Mouse (Mus musculus): ENCODE measurements around the gene Commd3. TPM values are rescaled to one million over a fixed set of nuclear protein-coding genes. Genes with fewer than 3 reads are reported as not detected.
A peak's percentile ranks its signal among the peaks of the same experiment; 100 is the strongest.

The Commd3 gene
- polyA plus RNA-seq (2014; fragmentation: Nextera tagmentation; extraction: Ambion mirVana) = 194 and 200 TPM in 2 replicates

GRCm38 (mm10) chr2:18672133-18672765 is at the start of gene Commd3:
Commd3 (plus strand) TSS chr2:18672384.
- TF ChIP-seq CTCF (IDR thresholded peaks at IDR 0.05; ENCODE audit: low read depth) = no peak
- Histone ChIP-seq H3K27me3 (ENCODE audit: insufficient read depth, low read length) (no peaks in the 10 kb centered on the region), H3K4me2 (peak within 1 kb of the TSS; percentile 68), H3K9me3 (ENCODE audit: low read depth, low read length) (no peaks in the 10 kb centered on the region), H3K9ac (peak within 1 kb of the TSS; percentile 98), H3K4me3 (ENCODE audit: low read depth, low read length) (peak within 1 kb of the TSS; percentile 92), H3K27ac (ENCODE audit: low read depth) (peak within 1 kb of the TSS; percentile 98), H3K36me3 (ENCODE audit: insufficient read depth) (0 out of 2 replicates have a peak, but pooled peaks cover 3% of the 10 kb centered on the region), H3K4me1 (ENCODE audit: insufficient read depth) (no peaks in the 10 kb centered on the region)
- DNase-seq = peak; percentile 96
- peak; percentile 90 for ATAC-seq (ENCODE audit: insufficient read depth)
- WGBS = under 1% methylated on average over 87 of the region's 91 CpGs

DNA sequence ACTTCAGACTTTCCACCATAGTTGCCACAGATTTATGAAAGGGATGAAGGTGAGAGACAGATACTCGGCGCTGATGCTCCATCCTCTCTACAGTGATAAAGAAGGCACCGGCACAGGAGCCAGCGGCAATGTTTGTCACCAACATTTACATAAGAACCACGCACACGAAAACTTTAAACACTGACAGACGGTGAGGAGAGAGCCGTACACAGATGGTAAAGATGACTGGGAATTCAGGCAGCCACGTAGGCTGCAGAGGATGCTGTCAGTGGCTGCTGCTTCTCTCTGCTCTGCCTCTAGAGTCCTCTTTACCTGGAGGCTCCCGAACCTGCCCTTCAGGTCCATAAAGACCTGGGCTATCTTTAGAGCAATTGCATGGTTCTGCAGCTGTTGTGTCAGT is 49.0 kb upstream of the Commd3 start:
- Histone ChIP-seq H3K9me3 (ENCODE audit: low read depth, low read length) (no peaks in the 10 kb centered on the region), H3K9ac (no peak overlapping the region), H3K4me1 (ENCODE audit: insufficient read depth) (no peaks in the 10 kb centered on the region), H3K4me2 (no peak overlapping the region), H3K4me3 (ENCODE audit: low read depth, low read length) (no peak overlapping the region), H3K27me3 (ENCODE audit: insufficient read depth, low read length) (no peaks in the 10 kb centered on the region), H3K27ac (ENCODE audit: low read depth) (no peak overlapping the region), H3K36me3 (ENCODE audit: insufficient read depth) (no peaks in the 10 kb centered on the region)
- DNase-seq (no peak), ATAC-seq (ENCODE audit: insufficient read depth) (no peak)
- 50% methylated on average over 10 of the region's 10 CpGs for WGBS
- TF ChIP-seq CTCF (IDR thresholded peaks at IDR 0.05; ENCODE audit: low read depth) = no peak

DNA sequence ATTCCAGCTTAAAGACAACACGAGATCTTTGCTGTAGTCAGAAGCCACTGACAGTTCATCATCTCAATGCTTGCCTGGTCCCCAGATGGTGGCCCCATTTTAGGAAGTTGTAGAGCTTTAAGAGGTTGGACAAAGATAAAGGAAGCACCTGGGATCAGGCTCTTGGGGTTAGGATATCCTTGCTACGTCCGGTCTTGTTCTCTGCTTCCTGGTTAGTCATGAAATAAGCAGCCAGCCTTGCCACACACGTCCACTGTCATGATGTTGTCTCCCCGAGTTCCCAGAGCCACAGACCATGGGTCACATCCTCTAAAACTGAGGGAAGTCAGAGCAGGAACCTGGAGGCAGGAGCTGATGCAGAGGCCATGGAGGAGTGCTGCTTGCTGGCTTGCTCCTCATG is 41.6 kb upstream of the Commd3 start:
- H3K4me1 ChIP-seq (ENCODE audit: insufficient read depth) = no peaks in the 10 kb centered on the region
- TF ChIP-seq CTCF (IDR thresholded peaks at IDR 0.05; ENCODE audit: low read depth) = no peak
- DNase-seq = no peak
- H3K9me3 ChIP-seq (ENCODE audit: low read depth, low read length) = no peaks in the 10 kb centered on the region
- no peak for ATAC-seq (ENCODE audit: insufficient read depth)
- WGBS = 66% methylated on average over 5 of the region's 5 CpGs
- H3K4me3 ChIP-seq (ENCODE audit: low read depth, low read length) = no peak overlapping the region
- H3K27me3 ChIP-seq (ENCODE audit: insufficient read depth, low read length) = no peaks in the 10 kb centered on the region
- no peak overlapping the region for H3K27ac ChIP-seq (ENCODE audit: low read depth)
- no peaks in the 10 kb centered on the region for H3K36me3 ChIP-seq (ENCODE audit: insufficient read depth)
- H3K4me2 ChIP-seq = no peak overlapping the region
- no peak overlapping the region for H3K9ac ChIP-seq

GRCm38 (mm10) chr2:18635052-18635451 is 37.1 kb upstream of the Commd3 start:
- Histone ChIP-seq H3K4me1 (ENCODE audit: insufficient read depth) (no peaks in the 10 kb centered on the region), H3K4me3 (ENCODE audit: low read depth, low read length) (no peak overlapping the region), H3K4me2 (no peak overlapping the region), H3K27me3 (ENCODE audit: insufficient read depth, low read length) (no peaks in the 10 kb centered on the region), H3K27ac (ENCODE audit: low read depth) (no peak overlapping the region), H3K9ac (no peak overlapping the region), H3K36me3 (ENCODE audit: insufficient read depth) (no peaks in the 10 kb centered on the region), H3K9me3 (ENCODE audit: low read depth, low read length) (no peaks in the 10 kb centered on the region)
- DNase-seq (peak; percentile 24), ATAC-seq (ENCODE audit: insufficient read depth) (no peak)
- no peak for TF ChIP-seq CTCF (IDR thresholded peaks at IDR 0.05; ENCODE audit: low read depth)
- 73% methylated on average over 8 of the region's 8 CpGs for WGBS

DNA sequence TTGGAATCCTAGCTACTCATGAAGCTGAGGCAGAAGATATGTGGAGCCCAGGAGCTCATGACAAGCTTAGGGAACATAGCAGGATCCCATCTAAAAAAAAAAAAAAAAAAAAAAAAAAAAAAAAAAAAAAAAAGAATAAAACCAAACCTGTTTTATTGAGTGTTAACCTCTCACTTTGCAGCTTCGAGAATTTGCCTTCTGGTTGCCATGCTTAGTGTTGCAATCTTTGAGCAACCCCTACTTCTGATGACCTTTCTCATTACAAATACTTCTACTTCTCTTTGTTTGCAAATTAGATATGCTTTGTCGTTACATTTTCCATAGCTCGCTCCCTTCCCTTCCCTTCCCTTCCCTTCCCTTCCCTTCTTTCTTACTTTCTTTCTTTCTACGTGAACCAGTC is 23.6 kb upstream of the Commd3 start:
- 56% methylated on average over 4 of the region's 4 CpGs for WGBS

GRCm38 (mm10) chr2:18654821-18655220 is 17.4 kb upstream of the Commd3 start:
- Histone ChIP-seq H3K36me3 (ENCODE audit: insufficient read depth) (no peaks in the 10 kb centered on the region), H3K27me3 (ENCODE audit: insufficient read depth, low read length) (no peaks in the 10 kb centered on the region), H3K4me1 (ENCODE audit: insufficient read depth) (no peaks in the 10 kb centered on the region), H3K4me3 (ENCODE audit: low read depth, low read length) (no peak overlapping the region), H3K27ac (ENCODE audit: low read depth) (no peak overlapping the region), H3K9me3 (ENCODE audit: low read depth, low read length) (no peaks in the 10 kb centered on the region), H3K4me2 (no peak overlapping the region), H3K9ac (no peak overlapping the region)
- WGBS = 41% methylated on average over 5 of the region's 5 CpGs
- no peak for ATAC-seq (ENCODE audit: insufficient read depth)
- no peak for TF ChIP-seq CTCF (IDR thresholded peaks at IDR 0.05; ENCODE audit: low read depth)
- DNase-seq = peak; percentile 32

More for the DNA sequence above, 23.6 kb upstream of the Commd3 start:
- Histone ChIP-seq H3K27me3 (ENCODE audit: insufficient read depth, low read length) (no peaks in the 10 kb centered on the region), H3K9ac (no peak overlapping the region), H3K4me1 (ENCODE audit: insufficient read depth) (no peaks in the 10 kb centered on the region), H3K4me3 (ENCODE audit: low read depth, low read length) (no peak overlapping the region), H3K36me3 (ENCODE audit: insufficient read depth) (no peaks in the 10 kb centered on the region), H3K27ac (ENCODE audit: low read depth) (no peak overlapping the region), H3K4me2 (no peak overlapping the region), H3K9me3 (ENCODE audit: low read depth, low read length) (no peaks in the 10 kb centered on the region)
- TF ChIP-seq CTCF (IDR thresholded peaks at IDR 0.05; ENCODE audit: low read depth) = no peak
- no peak for DNase-seq
- ATAC-seq (ENCODE audit: insufficient read depth) = no peak

DNA sequence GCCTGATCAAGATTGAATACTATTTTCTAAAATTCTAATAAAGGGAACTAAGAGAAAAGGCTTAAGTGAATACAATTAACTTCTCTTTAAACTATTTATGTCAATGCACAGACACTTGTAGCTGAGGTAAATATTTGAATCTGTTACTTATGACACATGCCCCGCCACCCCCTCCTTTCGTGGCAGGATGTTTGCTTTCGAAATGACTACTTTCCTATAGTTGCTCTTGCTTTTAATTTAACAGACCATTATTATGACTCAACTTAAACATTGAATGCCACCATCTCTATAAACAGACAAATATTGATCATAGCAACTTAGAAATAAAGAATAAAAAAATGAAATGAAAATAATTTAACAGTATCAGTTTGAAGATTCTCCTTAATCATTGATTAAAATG is 8.2 kb upstream of the Commd3 start:
- 74% methylated on average over 3 of the region's 3 CpGs for WGBS
- DNase-seq = no peak

More for the DNA sequence above, 8.2 kb upstream of the Commd3 start:
- Histone ChIP-seq H3K9me3 (ENCODE audit: low read depth, low read length) (no peaks in the 10 kb centered on the region), H3K4me2 (no peak overlapping the region), H3K4me1 (ENCODE audit: insufficient read depth) (no peaks in the 10 kb centered on the region), H3K27ac (ENCODE audit: low read depth) (no peak overlapping the region), H3K27me3 (ENCODE audit: insufficient read depth, low read length) (no peaks in the 10 kb centered on the region), H3K9ac (no peak overlapping the region), H3K4me3 (ENCODE audit: low read depth, low read length) (no peak overlapping the region), H3K36me3 (ENCODE audit: insufficient read depth) (no peaks in the 10 kb centered on the region)
- ATAC-seq (ENCODE audit: insufficient read depth) = no peak
- no peak for TF ChIP-seq CTCF (IDR thresholded peaks at IDR 0.05; ENCODE audit: low read depth)

Data from lung, embryonic 14.5 days (tissue).